Mouse (Mus musculus): Measurements from ENCODE around the gene Slc29a1. TPM values are rescaled to one million over a fixed set of nuclear protein-coding genes. Genes with fewer than 3 reads are reported as not detected.
"Not testable (repeated sequence)": the region's sequence is repeated elsewhere in the genome, so short reads cannot be mapped to it uniquely, and the experiment has no call there.

Slc29a1 gene
- polyA plus RNA-seq (2012; rRNA removed), result 99.1 and 102 TPM in 2 replicates

DNA sequence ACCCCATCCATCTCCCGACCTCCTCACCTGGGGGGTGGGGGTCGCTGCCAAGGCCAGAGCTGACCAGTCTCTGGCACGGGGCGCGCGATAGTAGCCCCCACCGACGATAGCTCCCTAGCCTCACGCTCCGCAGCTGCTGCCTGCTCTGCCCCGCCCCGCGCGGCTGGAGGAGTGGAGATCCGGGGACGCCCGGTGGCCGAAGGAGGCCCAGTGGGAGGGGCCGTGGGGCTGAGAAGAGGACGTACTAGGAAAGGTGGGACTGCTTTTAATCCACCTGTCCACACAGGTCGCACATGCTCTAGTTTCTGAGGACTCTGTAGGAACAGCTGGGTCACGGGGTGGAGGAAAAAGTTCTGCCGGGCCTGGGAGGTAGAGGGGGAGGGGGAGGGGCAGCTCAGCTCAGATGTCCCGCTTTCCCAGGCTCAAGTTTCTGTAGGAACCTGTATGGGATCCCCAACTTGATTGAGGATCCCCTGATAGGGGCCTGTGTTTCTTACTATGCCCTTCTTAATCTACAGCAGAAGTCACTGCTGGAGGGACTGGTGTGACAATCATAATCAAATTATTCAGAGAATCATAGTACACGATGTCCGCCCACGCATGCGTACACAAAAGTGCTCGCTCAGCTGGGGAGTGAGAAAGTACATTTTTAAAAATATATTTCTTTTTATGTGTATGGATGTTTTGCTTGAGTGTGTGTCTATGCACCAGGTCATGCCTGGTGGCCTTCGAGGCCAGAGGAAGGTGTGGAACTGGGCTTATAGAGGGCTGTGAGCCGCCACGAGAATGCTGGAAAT lies at the start of gene Slc29a1:
Gene Slc29a1, minus strand, starts transcription at position 161 of the 797 bp plus-strand sequence.
- DNase-seq (ENCODE audit: low read depth), result no peak

DNA sequence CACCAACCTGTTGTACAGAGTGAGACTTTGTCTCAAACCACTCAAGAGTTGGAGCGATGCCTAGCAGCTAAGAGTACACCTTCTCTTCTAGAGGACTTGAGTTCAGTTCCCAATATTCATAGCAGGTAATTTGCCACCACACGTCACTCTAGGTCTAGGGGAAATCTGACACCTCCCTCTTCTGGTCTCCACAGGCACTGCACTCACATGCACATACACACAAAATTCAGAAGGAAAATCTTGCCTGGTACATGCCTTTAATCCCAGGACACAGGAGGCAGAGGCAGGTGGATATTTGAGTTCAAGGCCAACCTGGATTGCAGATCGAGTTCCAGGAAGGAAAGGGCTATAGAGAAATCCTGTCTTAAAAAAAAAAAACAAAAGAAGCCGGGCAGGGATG lies 44.8 kb upstream of the Slc29a1 start:
- DNase-seq (ENCODE audit: low read depth), result no peak

- DNase-seq (ENCODE audit: low read depth), result no peak
These were observed 43.3 kb upstream of the Slc29a1 start for GRCm38 (mm10) chr17:45642701-45643100.

- DNase-seq (ENCODE audit: low read depth), result no peak
These were observed 42.6 kb upstream of the Slc29a1 start for GRCm38 (mm10) chr17:45641981-45642380.

DNA sequence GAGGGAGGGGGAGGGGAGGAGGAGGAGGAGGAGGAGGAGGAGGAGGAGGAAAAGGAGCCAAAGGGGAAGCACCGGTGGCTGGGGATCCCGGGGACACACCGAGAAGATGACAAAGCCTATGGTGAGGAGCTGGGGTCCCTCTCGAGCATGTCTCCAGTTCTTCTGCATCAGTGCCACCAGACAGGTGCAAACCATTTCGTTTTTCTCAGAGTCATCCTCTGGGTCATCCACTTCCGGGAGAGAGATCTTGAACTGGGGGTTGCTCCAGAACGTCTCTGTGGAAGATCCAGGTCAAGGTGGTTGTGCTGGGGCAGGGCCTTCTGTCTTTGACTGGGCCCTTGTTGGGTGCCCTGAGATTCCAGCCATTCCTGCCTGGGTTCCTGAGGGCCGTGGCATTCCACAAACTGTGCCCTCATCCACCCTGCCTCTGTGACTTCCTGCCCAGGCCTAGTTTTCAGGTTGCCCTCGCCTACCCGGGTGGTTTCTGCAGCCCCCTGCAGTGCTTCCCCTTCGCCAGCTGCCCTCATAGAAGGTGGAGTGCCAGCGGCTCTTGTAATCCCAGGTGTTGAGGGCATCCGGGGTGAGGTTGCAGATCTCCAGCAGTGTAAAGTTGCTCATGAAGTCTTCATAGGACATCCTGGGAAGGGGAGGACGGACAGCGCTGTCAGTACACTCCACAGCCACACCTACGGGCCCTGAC lies 39.3 kb upstream of the Slc29a1 start:
- DNase-seq (ENCODE audit: low read depth), result no peak

GRCm38 (mm10) chr17:45634033-45634432 lies 34.6 kb upstream of the Slc29a1 start:
- DNase-seq (ENCODE audit: low read depth), result no peak

DNA sequence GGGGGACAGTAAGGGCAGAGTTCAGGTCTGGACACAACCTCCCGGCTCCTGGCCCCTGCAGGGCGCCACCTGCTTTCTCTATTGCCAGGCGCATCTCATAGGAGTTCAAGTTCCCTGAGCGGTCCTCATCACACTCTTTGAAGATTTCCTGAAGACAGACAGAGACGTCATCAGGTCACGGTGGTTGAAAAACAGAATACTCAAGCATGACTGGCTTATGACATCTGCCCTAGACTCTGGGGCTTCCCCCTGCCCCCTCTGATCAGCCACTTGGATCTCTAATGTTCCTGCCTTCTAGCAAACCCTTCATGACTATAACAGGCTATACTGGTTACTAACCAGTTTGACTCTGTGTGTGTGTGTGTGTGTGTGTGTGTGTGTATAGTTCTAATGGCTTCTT lies 32.5 kb upstream of the Slc29a1 start:
- DNase-seq (ENCODE audit: low read depth), result no peak

DNA sequence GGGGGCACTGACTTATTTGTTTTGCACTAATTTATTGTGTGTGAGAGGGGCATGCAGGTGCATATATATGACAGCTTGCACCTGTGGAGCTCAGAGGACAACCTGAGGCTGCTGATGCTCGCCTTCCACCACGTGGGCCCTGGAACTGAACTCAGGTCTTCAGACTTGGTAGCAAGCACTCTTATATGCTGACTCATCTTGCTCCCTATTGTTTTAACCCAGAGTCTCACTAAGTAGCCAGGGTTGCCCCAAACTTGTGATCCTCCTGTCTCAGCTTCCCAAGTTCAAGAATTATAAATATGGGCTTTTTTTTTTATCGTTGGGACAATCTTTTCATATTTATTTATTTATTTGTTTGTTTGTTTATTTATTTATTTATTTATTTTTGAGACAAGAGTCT lies 31.6 kb upstream of the Slc29a1 start:
- DNase-seq (ENCODE audit: low read depth), result no peak

DNA sequence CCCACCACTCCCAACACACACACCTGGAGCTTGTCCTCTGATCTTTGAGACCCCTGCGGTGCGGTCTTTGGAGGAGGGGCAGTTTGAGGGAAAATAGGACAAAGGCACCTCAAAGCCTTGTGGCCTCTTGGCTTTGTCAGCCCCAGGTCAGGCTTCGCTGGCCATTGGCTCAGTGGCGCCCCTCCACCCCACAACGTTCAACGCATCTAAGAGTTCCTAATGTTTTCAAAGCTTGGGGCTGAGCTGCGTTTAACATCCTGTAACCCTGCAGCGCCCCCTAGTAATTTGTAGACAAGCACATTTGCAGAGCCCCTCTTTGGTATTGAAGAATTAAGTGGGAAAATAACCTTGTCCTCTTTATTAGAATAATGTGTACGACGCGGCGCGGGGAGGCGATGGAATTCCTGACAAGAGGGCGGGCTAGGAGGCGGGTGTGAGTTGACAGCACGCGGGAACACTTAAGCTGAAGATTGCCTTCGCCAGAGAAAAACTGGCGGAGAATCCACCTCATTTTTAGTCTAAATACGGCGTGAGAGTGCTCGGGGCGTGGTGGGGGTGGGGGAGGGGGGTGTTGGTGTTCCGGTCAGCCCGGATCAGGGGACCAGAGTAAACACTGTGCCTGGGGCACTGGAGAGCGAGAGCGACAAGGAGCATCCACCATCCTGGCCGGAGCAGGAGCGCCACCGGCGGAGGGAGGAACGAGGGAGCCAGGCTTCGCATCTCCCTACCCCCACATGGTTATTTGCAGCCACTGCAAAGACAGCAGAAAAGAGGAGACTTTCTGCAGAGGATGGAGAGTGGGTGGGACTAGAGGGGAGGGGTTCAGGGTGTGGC lies 30.7 kb upstream of the Slc29a1 start:
- no peak for DNase-seq (ENCODE audit: low read depth)

GRCm38 (mm10) chr17:45628885-45629855 lies 29.8 kb upstream of the Slc29a1 start:
- no peak for DNase-seq (ENCODE audit: low read depth)

- DNase-seq (ENCODE audit: low read depth), result no peak
These were observed 28.8 kb upstream of the Slc29a1 start for GRCm38 (mm10) chr17:45628160-45628559.

DNA sequence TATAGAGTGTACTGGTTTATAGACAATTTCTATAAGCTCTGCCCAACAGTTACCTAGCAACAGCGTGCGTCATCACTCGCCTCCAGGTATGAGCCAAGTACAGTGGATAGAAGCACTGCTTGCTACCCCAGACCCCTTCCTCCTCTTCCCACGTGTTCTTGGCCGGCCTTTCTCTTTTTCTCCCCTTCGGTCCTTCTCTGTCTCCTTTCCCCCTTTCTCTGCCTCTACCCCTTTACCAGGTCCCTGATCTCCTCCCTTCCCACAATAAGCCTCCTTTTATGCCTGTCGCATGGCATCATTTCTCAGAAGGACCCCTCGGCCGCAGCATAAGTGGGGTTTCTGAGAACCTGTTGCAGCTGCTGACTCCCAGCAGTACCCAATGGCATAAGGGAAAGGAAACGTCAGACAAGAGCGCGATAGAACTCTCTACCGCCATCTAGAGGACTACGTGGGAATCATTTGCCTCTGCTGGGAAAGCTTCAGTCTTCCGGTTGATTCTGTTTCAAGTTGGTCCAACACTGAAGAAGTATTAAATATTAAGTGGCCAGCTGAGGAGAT lies 27.2 kb upstream of the Slc29a1 start:
- no peak for DNase-seq (ENCODE audit: low read depth)

GRCm38 (mm10) chr17:45623425-45623824 lies 24.0 kb upstream of the Slc29a1 start:
- not testable (repeated sequence) for DNase-seq (ENCODE audit: low read depth)

GRCm38 (mm10) chr17:45619386-45620256 lies 20.2 kb upstream of the Slc29a1 start:
- DNase-seq (ENCODE audit: low read depth), result no peak

DNA sequence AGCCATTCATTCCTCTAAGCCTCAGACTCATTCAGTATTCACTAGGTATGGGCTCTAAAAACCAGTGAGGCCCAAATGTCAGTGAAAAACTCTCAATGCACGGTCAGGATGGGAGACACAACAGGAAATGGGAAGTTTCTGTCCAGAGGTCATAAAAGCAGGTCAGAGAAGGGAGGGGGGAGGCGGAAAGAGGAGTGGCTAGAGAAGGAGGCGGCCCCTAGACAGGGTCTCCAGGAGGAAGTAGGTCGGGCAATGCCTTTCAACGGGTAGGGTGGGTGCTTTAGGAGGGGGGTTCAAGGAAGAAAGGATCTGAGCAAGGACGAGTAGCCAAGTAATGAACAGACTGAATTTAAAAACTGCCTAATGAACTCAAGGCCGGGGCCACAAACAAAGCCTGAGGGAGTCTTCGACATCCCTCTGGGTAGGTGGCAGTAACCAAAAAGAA lies 19.6 kb upstream of the Slc29a1 start:
- DNase-seq (ENCODE audit: low read depth), result no peak

DNA sequence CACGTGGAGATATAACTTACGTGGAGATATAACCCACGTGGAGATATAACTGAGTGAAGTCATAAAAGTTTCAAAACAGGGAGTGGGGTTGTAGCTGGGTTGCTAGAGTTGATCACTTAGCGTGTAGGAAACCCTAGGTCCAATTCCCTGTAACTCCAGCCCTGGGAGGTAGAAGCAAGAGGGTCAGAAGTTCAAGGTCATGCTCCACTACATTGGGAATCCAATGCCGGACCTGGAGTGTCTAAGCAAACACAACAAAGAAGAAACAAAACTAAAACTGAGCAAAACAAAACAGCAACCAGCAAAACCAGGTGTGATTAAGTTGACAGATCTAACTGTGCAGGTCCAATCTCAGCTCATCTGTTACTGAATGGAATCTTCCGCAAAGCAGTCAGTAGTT lies 18.2 kb upstream of the Slc29a1 start:
- no peak for DNase-seq (ENCODE audit: low read depth)

- DNase-seq (ENCODE audit: low read depth), result no peak
These were observed 17.3 kb upstream of the Slc29a1 start for GRCm38 (mm10) chr17:45616679-45617078.

- DNase-seq (ENCODE audit: low read depth), result no peak
These were observed 16.7 kb upstream of the Slc29a1 start for GRCm38 (mm10) chr17:45616046-45616650.

- no peak for DNase-seq (ENCODE audit: low read depth)
These were observed 13.5 kb upstream of the Slc29a1 start for GRCm38 (mm10) chr17:45612921-45613320.

All from gonadal fat pad, adult 2 months (tissue).